Mouse (Mus musculus) megakaryocyte progenitor cell, adult 5-6 weeks (primary cell): ENCODE results near the gene Selenon. TPM values are rescaled to one million over a fixed set of nuclear protein-coding genes. Genes with fewer than 3 reads are reported as not detected.

Experiments
- ATAC-seq: replicated peaks from 2 replicates; pipeline ENCODE4 v1.8.0; 2016; ENCODE audit warnings: mild to moderate bottlenecking, moderate TSS enrichment, inconsistent platforms; ENCODE audit not compliant: poor library complexity
- total RNA-seq, 2 experiments: library from RNA; stranded (forward) in 1 of 2; stranded (reverse) in 1 of 2; fragments of 157-497, 149-512 nt in 1 of 2; fragments of 200-1000 nt in 1 of 2; gene quantifications; 2 replicates each; pipeline versions ENCODE4 v1.2.3 to v1.2.4; 2015 to 2017

The Selenon gene
- total RNA-seq, 2 experiments from 2014 or later = 6.0 to 32.8 TPM

GRCm38 (mm10) chr4:134579212-134579611 lies 27.2 kb upstream of the Selenon start:
- ATAC-seq = no peak

GRCm38 (mm10) chr4:134578407-134578806 lies 26.4 kb upstream of the Selenon start:
- ATAC-seq = no peak

GRCm38 (mm10) chr4:134577281-134577680 lies 25.3 kb upstream of the Selenon start:
- no peak for ATAC-seq

- ATAC-seq = no peak
Measured at GRCm38 (mm10) chr4:134575486-134575885, 23.5 kb upstream of the Selenon start.

- ATAC-seq = no peak
Measured at GRCm38 (mm10) chr4:134572449-134573300, 20.7 kb upstream of the Selenon start.

GRCm38 (mm10) chr4:134570704-134571451 lies 18.9 kb upstream of the Selenon start:
- no peak for ATAC-seq

GRCm38 (mm10) chr4:134569831-134570230 lies 17.9 kb upstream of the Selenon start:
- ATAC-seq = no peak

GRCm38 (mm10) chr4:134569205-134569604 lies 17.2 kb upstream of the Selenon start:
- peak; percentile 39; the same call in 1 of the 2 replicates for ATAC-seq

GRCm38 (mm10) chr4:134567377-134568226 lies 15.6 kb upstream of the Selenon start:
- no peak for ATAC-seq

- ATAC-seq = no peak
Measured at GRCm38 (mm10) chr4:134564093-134564492, 12.1 kb upstream of the Selenon start.

GRCm38 (mm10) chr4:134563624-134564023 lies 11.7 kb upstream of the Selenon start:
- ATAC-seq = peak; percentile 64

GRCm38 (mm10) chr4:134562014-134562413 lies 10.0 kb upstream of the Selenon start:
- no peak for ATAC-seq

- no peak for ATAC-seq
Measured at GRCm38 (mm10) chr4:134560699-134561098, 8.7 kb upstream of the Selenon start.

GRCm38 (mm10) chr4:134559154-134559553 lies 7.2 kb upstream of the Selenon start:
- no peak for ATAC-seq

- peak; percentile 53 for ATAC-seq
Measured at GRCm38 (mm10) chr4:134558570-134559113, 6.7 kb upstream of the Selenon start.

- peak; percentile 48 for ATAC-seq
Measured at GRCm38 (mm10) chr4:134557626-134558249, 5.8 kb upstream of the Selenon start.

- ATAC-seq = peak; percentile 54
Measured at GRCm38 (mm10) chr4:134555956-134556580, 4.1 kb upstream of the Selenon start.

- ATAC-seq = no peak
Measured at GRCm38 (mm10) chr4:134553631-134554030, 1.7 kb upstream of the Selenon start.

- ATAC-seq = no peak
Measured at GRCm38 (mm10) chr4:134549899-134550298, 2.1 kb downstream of the Selenon start.
